Mouse (Mus musculus) liver, adult 2 months (tissue): Measurements from ENCODE around the gene Cenpn. TPM values are rescaled to one million over a fixed set of nuclear protein-coding genes. Genes with fewer than 3 reads are reported as not detected.

Source experiments
- DNase-seq: peaks from one replicate; pipeline ENCODE4 v3.0.0-alpha.2; 2011; ENCODE audit warnings: low read depth, low spot score; ENCODE audit errors: extremely low read depth
- H3K27ac ChIP-seq: fragments of 200-500 bp; replicated peaks from 2 replicates; pipeline ENCODE4 v1.5.1; 2012; ENCODE audit warnings: low read depth, mild to moderate bottlenecking, control low read depth, inconsistent platforms, low read length; ENCODE audit not compliant: insufficient read depth
- H3K27me3 ChIP-seq: fragments of 200-500 bp; 2 replicates; pipeline ENCODE4 v1.6.1; 2012; ENCODE audit warnings: mild to moderate bottlenecking, moderate library complexity, low read length, inconsistent platforms; ENCODE audit not compliant: control insufficient read depth, insufficient read depth
- H3K36me3 ChIP-seq: fragments of 200-500 bp; 2 replicates; pipeline ENCODE4 v1.6.1; 2012; ENCODE audit warnings: low read length, inconsistent platforms; ENCODE audit not compliant: control insufficient read depth, insufficient read depth
- H3K4me1 ChIP-seq: fragments of 200-500 bp; 2 replicates; pipeline ENCODE4 v1.6.1; 2011; ENCODE audit warnings: low read length; ENCODE audit not compliant: control insufficient read depth, insufficient read depth
- H3K4me3 ChIP-seq: fragments of 200-500 bp; 2 replicates; pipeline ENCODE4 v1.5.1; 2011; ENCODE audit warnings: low read depth, mild to moderate bottlenecking, control low read depth, low read length, moderate library complexity; ENCODE audit not compliant: insufficient read depth
- H3K79me2 ChIP-seq: fragments of 200-500 bp; 2 replicates; pipeline ENCODE4 v1.6.1; 2012; ENCODE audit warnings: inconsistent platforms, mild to moderate bottlenecking, low read length, moderate library complexity; ENCODE audit not compliant: control insufficient read depth, insufficient read depth
- H3K9ac ChIP-seq: fragments of 200-500 bp; 2 replicates; pipeline ENCODE4 v1.6.1; 2012; ENCODE audit warnings: low read depth, mild to moderate bottlenecking, control low read depth, inconsistent platforms, low read length
- CTCF ChIP-seq: fragments of 200-500 bp; IDR thresholded peaks from 2 replicates; pipeline ENCODE4 v1.5.1; 2011; ENCODE audit warnings: low read depth, low read length, control low read depth
- POLR2A ChIP-seq: fragments of 200-500 bp; IDR thresholded peaks from 2 replicates; pipeline ENCODE4 v1.6.1; 2011; ENCODE audit warnings: low read length, control low read depth; ENCODE audit not compliant: insufficient read depth; ENCODE audit errors: extremely low read depth
- WGBS: fragments of 180-500 bp; shearing (Covaris S2); methylation state at CpG from one replicate; pipeline ENCODE4 v1.1.7; 2018; 5-methylcytosine and 5-hydroxymethylcytosine counted together
- polyA plus RNA-seq: library from polyadenylated mRNA; depleted of rRNA; stranded (reverse); fragments of >200 nt; gene quantifications from 2 replicates; pipeline ENCODE4 v1.2.3, GENCODE M21; 2012
- total RNA-seq: library from RNA; depleted of rRNA; stranded (reverse); fragments of >200 nt; gene quantifications from 2 replicates; pipeline ENCODE4 v1.2.3, GENCODE M21; 2014

Gene Cenpn
- total and polyA plus RNA-seq, 2 experiments, result 0.72 to 0.74 TPM

GRCm38 (mm10) chr8:116881396-116881795, 40.1 kb upstream of the Cenpn start:
- no peak overlapping the region for H3K4me3 ChIP-seq
- H3K4me1 ChIP-seq, result no peaks in the 10 kb centered on the region
- TF ChIP-seq POLR2A (no peak), CTCF (no peak)
- H3K36me3 ChIP-seq, result no peaks in the 10 kb centered on the region
- DNase-seq, result no peak
- no peaks in the 10 kb centered on the region for H3K27me3 ChIP-seq
- no peaks in the 10 kb centered on the region for H3K79me2 ChIP-seq
- 84% methylated on average over 8 of the region's 8 CpGs for WGBS
- H3K9ac ChIP-seq, result no peak overlapping the region
- no peak overlapping the region for H3K27ac ChIP-seq

GRCm38 (mm10) chr8:116887813-116888212, 33.7 kb upstream of the Cenpn start:
- DNase-seq, result no peak
- WGBS, result 89% methylated on average over 4 of the region's 4 CpGs
- Histone ChIP-seq H3K4me1 (no peaks in the 10 kb centered on the region), H3K9ac (no peak overlapping the region), H3K4me3 (no peak overlapping the region), H3K27ac (no peak overlapping the region), H3K27me3 (no peaks in the 10 kb centered on the region), H3K79me2 (no peaks in the 10 kb centered on the region), H3K36me3 (peaks cover 25% of the 10 kb centered on the region)
- TF ChIP-seq POLR2A (no peak), CTCF (no peak)

GRCm38 (mm10) chr8:116891446-116891845, 30.1 kb upstream of the Cenpn start:
- no peak for TF ChIP-seq POLR2A
- TF ChIP-seq CTCF, result no peak
- 87% methylated on average over 5 of the region's 5 CpGs for WGBS
- no peak overlapping the region for H3K4me3 ChIP-seq
- H3K36me3 ChIP-seq, result peaks cover 29% of the 10 kb centered on the region
- no peak overlapping the region for H3K27ac ChIP-seq
- no peaks in the 10 kb centered on the region for H3K4me1 ChIP-seq
- H3K9ac ChIP-seq, result no peak overlapping the region
- H3K27me3 ChIP-seq, result no peaks in the 10 kb centered on the region
- 0 out of 2 replicates have a peak, but pooled peaks cover 3% of the 10 kb centered on the region for H3K79me2 ChIP-seq
- no peak for DNase-seq

GRCm38 (mm10) chr8:116892130-116892529, 29.4 kb upstream of the Cenpn start:
- 89% methylated on average over 3 of the region's 3 CpGs for WGBS
- Histone ChIP-seq H3K4me1 (no peaks in the 10 kb centered on the region), H3K79me2 (0 out of 2 replicates have a peak, but pooled peaks cover 3% of the 10 kb centered on the region), H3K36me3 (peaks cover 29% of the 10 kb centered on the region), H3K27me3 (no peaks in the 10 kb centered on the region), H3K27ac (no peak overlapping the region), H3K9ac (no peak overlapping the region), H3K4me3 (no peak overlapping the region)
- TF ChIP-seq CTCF (no peak), POLR2A (no peak)
- DNase-seq, result no peak

- Histone ChIP-seq H3K27me3 (no peaks in the 10 kb centered on the region), H3K4me3 (no peak overlapping the region), H3K9ac (no peak overlapping the region), H3K4me1 (no peaks in the 10 kb centered on the region), H3K36me3 (peaks cover 29% of the 10 kb centered on the region), H3K27ac (no peak overlapping the region), H3K79me2 (0 out of 2 replicates have a peak, but pooled peaks cover 3% of the 10 kb centered on the region)
- TF ChIP-seq CTCF, result no peak
- no peak for TF ChIP-seq POLR2A
- no peak for DNase-seq
- WGBS, result 72% methylated on average over 9 of the region's 9 CpGs
These were observed 28.9 kb upstream of the Cenpn start for GRCm38 (mm10) chr8:116892636-116893035.

GRCm38 (mm10) chr8:116893938-116894337, 27.6 kb upstream of the Cenpn start:
- Histone ChIP-seq H3K4me3 (no peak overlapping the region), H3K79me2 (0 out of 2 replicates have a peak, but pooled peaks cover 3% of the 10 kb centered on the region), H3K27me3 (no peaks in the 10 kb centered on the region), H3K27ac (no peak overlapping the region), H3K4me1 (no peaks in the 10 kb centered on the region), H3K36me3 (peaks cover 20% of the 10 kb centered on the region), H3K9ac (no peak overlapping the region)
- DNase-seq, result no peak
- WGBS, result 91% methylated on average over 11 of the region's 11 CpGs
- no peak for TF ChIP-seq CTCF
- no peak for TF ChIP-seq POLR2A
